Mouse (Mus musculus) CD4-positive helper T cell, adult 2 months (primary cell): ENCODE results near the gene Pwwp2b.

Experiments
- DNase-seq: peaks from one replicate; pipeline ENCODE4 v3.0.0-alpha.2; 2012; ENCODE audit warnings: low read depth, missing footprints, low spot score

The Pwwp2b gene

GRCm38 (mm10) chr7:139299424-139299823 is 51.1 kb downstream of the Pwwp2b start:
- DNase-seq, result peak; percentile 40

- no peak for DNase-seq
Observed at GRCm38 (mm10) chr7:139300423-139300822, 52.1 kb downstream of the Pwwp2b start.

GRCm38 (mm10) chr7:139301505-139301904 is 53.2 kb downstream of the Pwwp2b start:
- no peak for DNase-seq

GRCm38 (mm10) chr7:139302314-139302713 is 54.0 kb downstream of the Pwwp2b start:
- DNase-seq, result no peak

GRCm38 (mm10) chr7:139303280-139304011 is 55.2 kb downstream of the Pwwp2b start:
- peak; percentile 75 for DNase-seq

- DNase-seq, result no peak
Observed at GRCm38 (mm10) chr7:139304322-139304721, 56.0 kb downstream of the Pwwp2b start.

- no peak for DNase-seq
Observed at GRCm38 (mm10) chr7:139307056-139307455, 58.8 kb downstream of the Pwwp2b start.

GRCm38 (mm10) chr7:139308140-139308895 is 60.0 kb downstream of the Pwwp2b start:
- no peak for DNase-seq

GRCm38 (mm10) chr7:139309106-139309505 is 60.8 kb downstream of the Pwwp2b start:
- no peak for DNase-seq

- DNase-seq, result no peak
Observed at GRCm38 (mm10) chr7:139310487-139310951, 62.2 kb downstream of the Pwwp2b start.

- DNase-seq, result no peak
Observed at GRCm38 (mm10) chr7:139312686-139313085, 64.4 kb downstream of the Pwwp2b start.

- DNase-seq, result no peak
Observed at GRCm38 (mm10) chr7:139313413-139313812, 65.1 kb downstream of the Pwwp2b start.

- no peak for DNase-seq
Observed at GRCm38 (mm10) chr7:139314716-139315115, 66.4 kb downstream of the Pwwp2b start.

- DNase-seq, result no peak
Observed at GRCm38 (mm10) chr7:139319006-139319411, 70.7 kb downstream of the Pwwp2b start.
